Mouse (Mus musculus) kidney, adult 2 months (tissue): ENCODE results near the gene Thap12. TPM values are rescaled to one million over a fixed set of nuclear protein-coding genes. Genes with fewer than 3 reads are reported as not detected.

ENCODE experiments used
- DNase-seq: peaks from one replicate; pipeline ENCODE4 v3.0.0; 2021
- H3K27ac ChIP-seq: fragments of 200-500 bp; 2 replicates; pipeline ENCODE4 v1.5.1; 2012; ENCODE audit warnings: low read depth, low read length, control low read depth, inconsistent platforms; ENCODE audit not compliant: insufficient read depth
- H3K27me3 ChIP-seq: fragments of 200-500 bp; replicated peaks from 2 replicates; pipeline ENCODE4 v1.6.1; 2012; ENCODE audit warnings: mild to moderate bottlenecking, moderate library complexity, low read length, inconsistent platforms; ENCODE audit not compliant: control insufficient read depth, insufficient read depth
- H3K36me3 ChIP-seq: fragments of 200-500 bp; 2 replicates; pipeline ENCODE4 v1.6.1; 2012; ENCODE audit warnings: mild to moderate bottlenecking, moderate library complexity, low read length, inconsistent platforms; ENCODE audit not compliant: control insufficient read depth, insufficient read depth
- H3K4me1 ChIP-seq: fragments of 200-500 bp; 2 replicates; pipeline ENCODE4 v1.6.1; 2011; ENCODE audit warnings: low read length; ENCODE audit not compliant: control insufficient read depth, insufficient read depth
- H3K4me3 ChIP-seq: fragments of 200-500 bp; 2 replicates; pipeline ENCODE4 v1.5.1; 2011; ENCODE audit warnings: mild to moderate bottlenecking, low read depth, low read length, control low read depth; ENCODE audit not compliant: insufficient read depth
- CTCF ChIP-seq: fragments of 200-500 bp; conservative IDR thresholded peaks from 2 replicates; pipeline ENCODE4 v1.5.1; 2011; ENCODE audit warnings: low read depth, mild to moderate bottlenecking, control low read depth, low read length, moderate library complexity, mixed read lengths; ENCODE audit not compliant: insufficient read depth, insufficient read length
- POLR2A ChIP-seq: fragments of 200-500 bp; IDR thresholded peaks from one replicate; pipeline ENCODE4 v1.6.1; 2011; ENCODE audit warnings: low read depth, low read length, control low read depth
- WGBS: fragments of 180-500 bp; shearing (Covaris S2); methylation state at CpG from one replicate; pipeline ENCODE4 v1.1.7; 2018; 5-methylcytosine and 5-hydroxymethylcytosine counted together
- polyA plus RNA-seq: library from polyadenylated mRNA; depleted of rRNA; stranded (reverse); fragments of >200 nt; gene quantifications from 2 replicates; pipeline ENCODE4 v1.2.3, GENCODE M21; 2012

Thap12 gene
- polyA plus RNA-seq, 1 experiment, result 13.3 TPM

DNA sequence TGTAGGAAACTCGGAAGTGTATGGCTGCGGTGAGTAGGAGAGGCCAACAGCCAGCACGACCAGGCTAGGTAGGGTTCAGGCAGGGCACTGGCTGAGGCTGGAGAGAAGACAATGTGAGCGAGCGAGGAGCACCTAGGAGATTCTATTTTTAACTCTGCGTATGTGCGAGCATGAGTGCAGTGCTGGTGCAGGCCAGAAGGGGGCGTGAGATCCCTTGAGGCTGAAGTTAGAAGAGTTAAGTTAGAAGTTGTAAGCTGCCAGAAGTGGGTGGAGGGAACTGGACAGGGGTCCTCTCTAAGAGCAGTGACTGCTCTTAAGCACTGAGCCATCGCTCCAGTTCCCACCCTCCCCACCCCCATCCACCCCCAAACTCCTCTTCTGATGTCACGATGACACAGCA lies 20.1 kb upstream of the Thap12 start:
- WGBS, result 89% methylated on average over 10 of the region's 10 CpGs
- H3K4me1 ChIP-seq, result no peaks in the 10 kb centered on the region
- TF ChIP-seq POLR2A, result no peak
- 0 out of 2 replicates have a peak, but pooled peaks have one; percentile 12 for TF ChIP-seq CTCF

GRCm38 (mm10) chr7:98685895-98686294 lies 17.0 kb upstream of the Thap12 start:
- no peak; the same call in 1 of the 2 replicates for TF ChIP-seq CTCF
- TF ChIP-seq POLR2A, result no peak
- Histone ChIP-seq H3K27me3 (no peaks in the 10 kb centered on the region), H3K4me1 (no peaks in the 10 kb centered on the region; the same call in 1 of the 2 replicates), H3K27ac (no peak overlapping the region), H3K36me3 (no peaks in the 10 kb centered on the region), H3K4me3 (no peak overlapping the region)
- 15% methylated on average over 13 of the region's 13 CpGs for WGBS
- peak; percentile 49 for DNase-seq

More for the DNA sequence above, 20.1 kb upstream of the Thap12 start:
- no peak for DNase-seq
- Histone ChIP-seq H3K4me3 (no peak overlapping the region), H3K27ac (no peak overlapping the region), H3K27me3 (no peaks in the 10 kb centered on the region), H3K36me3 (no peaks in the 10 kb centered on the region)

GRCm38 (mm10) chr7:98690126-98690525 lies 12.8 kb upstream of the Thap12 start:
- TF ChIP-seq CTCF (no peak), POLR2A (no peak)
- DNase-seq, result no peak
- no peak overlapping the region for H3K4me3 ChIP-seq
- WGBS, result 69% methylated on average over 1 of the region's 1 CpGs
- peaks cover 4% of the 10 kb centered on the region; the same call in 1 of the 2 replicates for H3K4me1 ChIP-seq
- H3K27ac ChIP-seq, result no peak overlapping the region
- no peaks in the 10 kb centered on the region for H3K27me3 ChIP-seq
- no peaks in the 10 kb centered on the region for H3K36me3 ChIP-seq

DNA sequence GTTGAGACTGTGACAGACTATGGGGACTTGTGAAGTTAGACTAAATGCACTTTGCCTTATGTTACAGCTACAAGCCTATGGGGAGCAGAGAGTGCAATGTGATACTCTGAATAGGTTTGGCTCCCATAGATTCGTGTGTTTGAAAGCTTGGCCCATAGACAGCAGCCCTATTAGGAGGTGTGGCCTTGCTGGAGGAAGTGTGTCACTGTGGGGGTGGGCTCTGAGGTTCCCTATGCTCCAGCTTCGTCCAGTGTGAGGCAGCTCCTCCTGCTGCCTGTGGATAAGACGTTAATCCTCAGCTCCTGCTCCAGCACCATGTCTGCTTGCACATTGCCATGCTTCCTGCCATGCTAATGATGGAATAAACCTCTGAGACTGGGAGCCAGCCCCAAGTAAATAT lies 12.1 kb upstream of the Thap12 start:
- H3K27ac ChIP-seq, result no peak overlapping the region
- H3K36me3 ChIP-seq, result no peaks in the 10 kb centered on the region

GRCm38 (mm10) chr7:98692761-98693546 lies 9.9 kb upstream of the Thap12 start:
- no peaks in the 10 kb centered on the region for H3K36me3 ChIP-seq
- H3K4me3 ChIP-seq, result peak overlapping the region; percentile 21; the same call in 1 of the 2 replicates
- peaks cover 4% of the 10 kb centered on the region; the same call in 1 of the 2 replicates for H3K4me1 ChIP-seq
- H3K27ac ChIP-seq, result peak overlapping the region; percentile 43; the same call in 1 of the 2 replicates
- peak; percentile 76 for DNase-seq
- H3K27me3 ChIP-seq, result no peaks in the 10 kb centered on the region
- TF ChIP-seq POLR2A (no peak), CTCF (no peak)
- 20% methylated on average over 24 of the region's 24 CpGs for WGBS

More for the DNA sequence above, 12.1 kb upstream of the Thap12 start:
- TF ChIP-seq POLR2A (no peak), CTCF (no peak)
- Histone ChIP-seq H3K4me3 (no peak overlapping the region), H3K27me3 (no peaks in the 10 kb centered on the region), H3K4me1 (peaks cover 4% of the 10 kb centered on the region; the same call in 1 of the 2 replicates)
- no peak for DNase-seq
- WGBS, result 25% methylated on average over 3 of the region's 3 CpGs

GRCm38 (mm10) chr7:98694046-98694445 lies 8.9 kb upstream of the Thap12 start:
- no peaks in the 10 kb centered on the region for H3K27me3 ChIP-seq
- DNase-seq, result peak; percentile 47
- no peak overlapping the region for H3K27ac ChIP-seq
- WGBS, result 76% methylated on average over 5 of the region's 5 CpGs
- no peak overlapping the region for H3K4me3 ChIP-seq
- no peaks in the 10 kb centered on the region for H3K36me3 ChIP-seq
- no peak for TF ChIP-seq POLR2A
- TF ChIP-seq CTCF, result no peak
- H3K4me1 ChIP-seq, result peaks cover 4% of the 10 kb centered on the region; the same call in 1 of the 2 replicates

DNA sequence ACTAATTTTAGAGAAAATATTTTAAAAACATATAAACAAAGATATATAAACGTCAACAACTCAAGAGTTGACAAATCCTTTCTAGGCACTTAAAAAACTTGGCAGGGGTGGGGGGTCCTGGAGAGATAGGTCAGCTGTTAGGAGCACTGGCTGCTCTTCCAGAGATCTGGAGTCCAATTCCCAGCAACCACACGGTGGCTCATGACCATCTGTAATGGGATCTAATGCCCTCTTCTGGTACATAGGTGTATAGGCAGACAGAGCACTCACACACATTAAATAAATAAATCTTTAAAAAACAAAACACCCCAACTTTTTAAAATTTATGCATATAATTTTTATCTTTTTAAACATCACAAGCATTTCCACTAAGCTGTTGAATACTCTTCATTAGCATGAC lies 5.4 kb upstream of the Thap12 start:
- peaks cover 4% of the 10 kb centered on the region; the same call in 1 of the 2 replicates for H3K4me1 ChIP-seq
- TF ChIP-seq POLR2A (no peak), CTCF (peak; percentile 54)
- DNase-seq, result peak; percentile 43
- H3K27ac ChIP-seq, result no peak overlapping the region
- WGBS, result 18% methylated on average over 2 of the region's 2 CpGs
- no peak overlapping the region for H3K4me3 ChIP-seq
- no peaks in the 10 kb centered on the region for H3K27me3 ChIP-seq
- no peaks in the 10 kb centered on the region for H3K36me3 ChIP-seq
